Mouse (Mus musculus) bone marrow macrophage, adult 2 months (primary cell): ENCODE results near the gene Pim3.

Experiments used
- CTCF ChIP-seq: IDR thresholded peaks from 2 replicates; pipeline ENCODE4 v1.5.1; 2012; ENCODE audit warnings: low read depth, mild to moderate bottlenecking, low read length, moderate library complexity
- POLR2A ChIP-seq: IDR thresholded peaks from 2 replicates; pipeline ENCODE4 v1.6.1; 2012; ENCODE audit warnings: mild to moderate bottlenecking, low read depth, low read length, borderline replicate concordance

DNA sequence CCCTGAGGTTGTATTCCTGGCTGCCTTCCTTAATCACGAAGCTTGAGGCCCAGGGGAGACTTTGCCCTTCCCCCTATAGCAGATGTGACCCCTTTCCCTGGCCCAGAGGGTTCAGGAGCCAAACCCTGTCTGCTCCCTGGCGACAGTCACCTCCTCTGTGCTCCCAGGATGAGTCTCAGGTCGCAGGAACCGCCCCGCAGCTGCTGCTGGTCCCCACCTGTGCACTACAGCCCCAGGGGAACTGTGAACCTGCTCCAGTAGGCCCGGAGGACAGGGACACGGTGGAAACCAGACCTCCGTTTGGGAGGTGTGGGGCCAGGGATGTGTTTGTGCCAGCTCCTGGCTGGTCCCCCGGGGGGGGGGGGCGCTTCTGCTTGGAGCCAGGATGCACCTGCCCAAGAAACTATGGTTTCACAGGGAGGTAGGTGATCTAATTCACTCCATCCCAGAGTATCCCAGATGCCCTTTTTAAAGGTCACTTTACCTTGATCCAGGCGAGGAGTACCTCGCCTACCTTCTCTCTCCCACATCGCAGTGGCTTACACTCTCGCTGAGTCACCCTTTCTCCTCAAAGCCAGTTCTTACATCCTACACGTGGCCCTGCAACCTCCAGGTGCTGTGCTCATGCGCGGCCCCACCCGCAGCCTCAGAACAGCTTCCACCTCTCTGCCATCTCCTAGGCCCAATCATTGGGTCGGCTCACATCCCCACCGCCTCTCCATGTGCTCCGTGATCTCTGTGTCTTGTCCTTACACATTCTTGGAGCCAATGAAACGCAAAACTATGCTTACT is 19.5 kb downstream of the Pim3 start:
- TF ChIP-seq CTCF (no peak), POLR2A (no peak)
